Mouse (Mus musculus) cerebellum, adult 8-10 months (tissue): ENCODE data around the gene Fmnl2.
A peak's percentile ranks its signal among the peaks of the same experiment; 100 is the strongest.

ENCODE experiments used
- DNase-seq: peaks from one replicate; pipeline ENCODE4 v3.0.0; 2022

Fmnl2 gene

GRCm38 (mm10) chr2:52866151-52866550 lies 8.5 kb downstream of the Fmnl2 start:
- no peak for DNase-seq

GRCm38 (mm10) chr2:52867781-52868180 lies 10.1 kb downstream of the Fmnl2 start:
- no peak for DNase-seq

DNA sequence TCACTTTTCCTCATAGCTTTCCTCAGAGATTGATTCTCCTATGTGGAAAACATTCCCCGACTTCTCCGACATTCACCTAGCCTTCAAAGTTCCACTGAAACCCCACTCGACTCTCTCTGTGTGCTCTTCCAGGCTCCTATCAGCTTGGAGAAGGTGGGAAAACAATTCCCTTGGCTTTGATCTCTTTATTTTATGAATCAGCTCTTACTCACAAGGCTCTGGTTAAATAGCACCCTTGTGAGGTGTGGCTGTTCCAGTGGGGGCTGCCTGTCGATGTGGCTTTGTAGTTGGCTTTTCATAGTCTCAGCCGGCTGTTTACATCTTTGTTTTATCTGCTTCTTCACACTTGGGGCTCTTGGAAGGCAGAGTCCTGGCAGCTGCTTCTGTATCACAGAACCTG lies 10.5 kb downstream of the Fmnl2 start:
- DNase-seq, result no peak

- DNase-seq, result no peak
Measured at GRCm38 (mm10) chr2:52872636-52873035, 15.0 kb downstream of the Fmnl2 start.

GRCm38 (mm10) chr2:52873276-52874063 lies 15.8 kb downstream of the Fmnl2 start:
- DNase-seq, result no peak

DNA sequence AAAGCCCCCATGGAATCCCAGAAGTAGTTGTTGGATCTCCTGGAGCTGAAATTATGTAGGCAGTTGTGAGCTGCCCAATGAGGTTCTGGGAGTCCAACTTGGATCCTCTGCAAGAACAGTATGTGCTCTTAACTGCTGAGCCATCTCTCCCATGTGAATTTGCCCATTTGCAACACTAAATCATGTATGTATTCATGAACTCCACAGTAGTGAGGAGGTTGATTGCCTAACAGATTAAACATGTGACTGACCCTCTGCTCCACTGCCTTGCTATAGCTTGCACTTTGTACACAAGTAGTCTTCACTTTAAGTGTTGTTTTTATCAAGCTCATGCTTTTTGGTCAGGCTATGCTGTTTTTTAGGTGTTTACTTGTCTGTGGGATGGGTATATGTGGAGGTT lies 17.1 kb downstream of the Fmnl2 start:
- no peak for DNase-seq

GRCm38 (mm10) chr2:52875801-52876200 lies 18.1 kb downstream of the Fmnl2 start:
- DNase-seq, result no peak

DNA sequence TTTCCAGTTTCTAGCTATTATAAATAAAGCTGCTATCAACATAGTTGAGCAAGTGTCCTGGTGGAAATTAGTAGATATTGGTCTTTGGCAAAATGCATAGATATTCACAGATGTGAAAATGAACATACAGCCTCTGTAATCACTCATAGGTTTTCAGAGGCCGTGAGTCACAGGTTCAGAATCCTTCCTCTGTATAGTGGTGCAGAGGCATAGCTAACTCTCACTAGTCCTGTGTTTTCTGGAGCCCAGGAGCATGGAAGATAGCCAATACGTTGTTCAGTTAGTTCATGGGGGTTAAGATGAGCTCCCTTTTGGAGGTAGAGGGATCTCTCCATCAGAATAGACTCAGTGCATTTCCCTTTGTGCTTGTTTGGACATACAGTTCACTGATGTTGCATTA lies 25.7 kb downstream of the Fmnl2 start:
- DNase-seq, result no peak

- no peak for DNase-seq
Measured at GRCm38 (mm10) chr2:52884082-52884481, 26.4 kb downstream of the Fmnl2 start.

- DNase-seq, result no peak
Measured at GRCm38 (mm10) chr2:52885071-52885470, 27.4 kb downstream of the Fmnl2 start.

DNA sequence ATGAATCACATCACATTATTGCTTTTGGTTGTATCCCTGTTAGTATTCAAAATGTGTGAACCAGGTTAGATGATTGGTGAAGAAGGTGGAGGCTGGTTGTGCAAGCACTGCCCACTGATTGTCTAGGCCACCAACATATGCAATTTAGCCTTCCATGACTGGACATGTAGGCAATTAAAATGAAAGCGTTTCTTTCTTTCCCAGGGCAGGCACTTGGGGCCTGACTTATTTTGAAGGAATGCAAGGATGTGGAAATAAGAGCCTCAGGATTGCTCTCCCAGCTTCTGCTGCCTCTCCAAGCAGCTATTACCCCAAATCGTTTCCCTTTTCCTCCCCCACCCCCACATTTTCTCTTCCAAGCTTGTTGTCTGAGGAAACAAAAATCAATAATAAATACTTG lies 29.6 kb downstream of the Fmnl2 start:
- no peak for DNase-seq

DNA sequence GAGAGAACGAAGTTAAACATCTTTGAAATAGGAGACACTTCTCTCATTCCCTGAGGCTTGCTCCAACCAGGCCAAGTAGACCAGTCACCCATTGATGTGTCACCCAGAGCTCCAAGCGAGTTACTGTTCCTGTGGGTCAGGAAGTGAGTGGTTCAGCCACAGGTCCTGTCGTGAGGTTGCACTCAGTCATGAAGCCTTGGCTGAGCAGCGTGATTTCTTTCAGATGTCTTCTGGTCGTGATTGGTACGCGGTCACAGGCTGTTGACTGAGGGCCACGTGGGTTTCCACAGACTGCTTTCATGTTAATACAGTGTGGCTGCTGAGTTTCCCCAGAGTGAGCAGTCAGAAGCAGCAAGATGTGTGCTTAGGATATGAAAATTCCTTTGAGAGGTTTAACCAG lies 33.5 kb downstream of the Fmnl2 start:
- DNase-seq, result no peak

DNA sequence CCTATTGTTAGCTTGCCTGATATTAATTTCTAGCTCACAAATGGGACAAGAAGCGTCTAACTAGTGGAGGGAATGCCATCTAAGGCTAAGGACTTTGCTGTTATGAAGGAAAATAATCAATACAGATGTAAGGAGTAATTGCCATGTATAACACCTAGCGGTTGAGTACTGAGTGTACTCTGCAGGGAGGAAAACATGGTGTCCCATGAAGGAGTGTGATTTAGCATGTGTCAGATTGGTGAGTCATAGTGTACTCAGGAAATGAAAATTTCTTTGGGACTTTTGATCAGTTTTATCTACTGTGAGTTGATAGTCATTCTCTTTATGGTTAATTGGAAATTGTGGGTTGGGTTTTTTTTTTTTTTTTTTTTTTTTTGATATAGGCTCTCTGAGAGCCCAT lies 34.1 kb downstream of the Fmnl2 start:
- no peak for DNase-seq

GRCm38 (mm10) chr2:52894983-52895621 lies 37.4 kb downstream of the Fmnl2 start:
- DNase-seq, result no peak

- no peak for DNase-seq
Measured at GRCm38 (mm10) chr2:52896995-52897394, 39.3 kb downstream of the Fmnl2 start.

GRCm38 (mm10) chr2:52900780-52901179 lies 43.1 kb downstream of the Fmnl2 start:
- DNase-seq, result no peak

GRCm38 (mm10) chr2:52901300-52902013 lies 43.8 kb downstream of the Fmnl2 start:
- peak; percentile 25 for DNase-seq

DNA sequence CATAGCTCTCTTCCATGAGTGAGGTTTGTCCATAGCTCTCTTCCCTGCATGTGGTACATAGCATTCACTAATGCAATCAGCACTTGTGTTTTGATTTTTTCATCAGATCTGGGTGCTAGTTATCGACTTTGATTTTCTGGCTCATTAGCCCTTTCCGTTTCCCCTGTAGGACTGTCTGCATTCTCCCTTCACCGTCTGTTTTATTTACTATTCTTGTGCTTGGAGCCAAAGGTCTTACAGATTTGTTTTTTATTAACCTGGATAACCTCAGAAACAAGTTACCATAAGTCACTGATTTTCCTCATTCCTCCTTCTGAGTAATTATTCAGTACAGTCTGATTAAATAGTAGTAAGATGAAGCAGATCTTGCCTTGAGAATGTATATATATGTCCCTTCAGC lies 44.8 kb downstream of the Fmnl2 start:
- DNase-seq, result no peak

DNA sequence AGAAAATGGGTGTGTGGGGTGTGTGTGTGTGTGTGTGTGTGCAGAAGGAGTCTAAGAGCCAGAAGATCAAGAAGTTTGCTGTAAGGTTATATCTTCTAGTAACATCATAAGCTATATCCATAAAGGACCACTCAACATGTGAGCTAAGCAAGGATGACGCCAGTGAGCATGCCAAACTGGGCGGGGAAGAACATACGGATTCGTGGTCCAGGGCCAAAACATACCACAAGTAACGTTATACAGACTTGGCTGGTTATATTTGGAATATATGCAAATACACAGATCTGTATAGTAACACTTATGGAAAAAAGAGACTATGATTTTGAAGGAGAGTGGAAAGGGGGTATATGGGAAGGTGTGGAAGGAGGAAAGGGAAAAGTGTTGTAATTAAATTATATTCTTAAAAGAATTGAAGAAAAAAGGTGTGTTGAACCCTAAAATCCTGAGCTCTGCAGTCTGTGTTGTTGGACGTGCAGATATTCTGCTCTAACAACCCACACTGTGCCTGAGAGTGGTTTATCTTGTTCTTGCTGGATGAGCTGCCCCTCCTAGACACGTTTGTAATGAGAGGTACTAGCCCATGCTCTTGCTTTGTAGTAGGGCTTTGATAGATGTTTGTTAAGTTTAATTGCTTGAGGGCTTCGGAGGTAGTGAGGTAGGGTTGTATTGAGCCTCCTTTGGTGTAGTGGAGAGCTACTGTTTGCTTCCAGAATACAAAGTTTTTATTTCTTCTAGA lies 45.7 kb downstream of the Fmnl2 start:
- DNase-seq, result no peak

- DNase-seq, result no peak
Measured at GRCm38 (mm10) chr2:52904526-52904925, 46.9 kb downstream of the Fmnl2 start.

DNA sequence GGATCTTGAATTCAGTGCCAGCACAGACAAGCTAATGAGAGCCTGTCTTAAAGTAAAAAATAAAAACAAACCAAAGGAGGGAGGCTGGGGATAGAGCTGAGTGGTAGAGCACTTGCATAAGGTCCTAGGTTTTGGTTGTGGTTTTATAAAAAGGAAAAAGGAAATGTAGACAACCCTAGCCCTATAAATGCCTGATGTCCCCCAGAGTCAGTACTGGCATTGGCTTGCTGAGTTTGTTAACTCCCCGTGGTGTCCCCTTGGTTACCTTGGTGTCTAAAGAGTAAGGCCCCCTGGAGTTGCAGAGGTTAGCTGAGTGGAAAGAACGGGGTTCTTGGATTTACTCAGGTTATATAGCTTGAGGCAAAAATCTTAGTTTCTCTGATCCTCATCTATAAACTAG lies 55.7 kb downstream of the Fmnl2 start:
- DNase-seq, result no peak

DNA sequence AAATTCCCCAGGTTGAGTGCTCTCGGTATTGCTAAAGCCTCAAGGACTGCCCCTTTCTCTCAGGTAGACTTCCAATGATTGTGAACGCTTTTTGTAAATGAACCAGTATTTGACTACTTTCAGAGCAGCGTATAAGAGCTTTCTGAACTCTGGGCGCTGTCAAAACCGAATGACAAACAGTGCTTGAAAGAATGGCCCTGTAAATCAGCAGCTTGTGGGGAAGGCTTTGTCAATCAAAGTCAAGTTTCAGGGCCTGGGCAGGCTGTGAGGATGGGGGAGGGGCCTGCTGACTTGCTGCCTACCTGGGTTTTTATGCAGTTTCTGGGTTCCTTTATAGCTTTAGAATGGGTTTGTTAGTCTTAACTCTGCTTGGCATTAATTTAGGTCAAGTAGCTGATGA lies 56.1 kb downstream of the Fmnl2 start:
- DNase-seq, result no peak

- no peak for DNase-seq
Measured at GRCm38 (mm10) chr2:52915536-52915935, 57.9 kb downstream of the Fmnl2 start.
